Comparison of ENCODE assay signal across 1 mouse cellular context in genomic region chr3:137941555-137941954, GRCm38 (mm10).
TF ChIP-seq lines count a peak whose summit lies in the region.

No protein-coding gene starts in this region.

TF ChIP-seq in MEL, 35 proteins besides CTCF, POLR2A, EP300 and RAD21 (continued from another document):
- no peak for TF ChIP-seq ZC3H11A (IDR thresholded peaks at IDR 0.05; ENCODE audit: low read depth, low read length)
- TF ChIP-seq BHLHE40 (IDR thresholded peaks at IDR 0.05; ENCODE audit: borderline replicate concordance, low read depth, low read length): no peak
- no peak for TF ChIP-seq KAT2A (conservative IDR thresholded peaks at IDR 0.05; ENCODE audit: low read depth, low read length)
- no peak for TF ChIP-seq RCOR1 (IDR thresholded peaks at IDR 0.05; ENCODE audit: low read depth, low read length)
- no peak for TF ChIP-seq TAL1 (IDR thresholded peaks at IDR 0.05; ENCODE audit: low read length)
- TF ChIP-seq POLR2AphosphoS2 (IDR thresholded peaks at IDR 0.05; ENCODE audit: low read length): no peak
- no peak for TF ChIP-seq MAZ (IDR thresholded peaks at IDR 0.05; ENCODE audit: low read depth, low read length)
- TF ChIP-seq SMC3 (IDR thresholded peaks at IDR 0.05; ENCODE audit: low read depth, low read length): no peak
- no peak for TF ChIP-seq MEF2A (IDR thresholded peaks at IDR 0.05; ENCODE audit: extremely low read depth, insufficient replicate concordance, low read depth, low read length, poor library complexity, severe bottlenecking)
- peak; percentile 65 for TF ChIP-seq ETS1 (IDR thresholded peaks at IDR 0.05; ENCODE audit: low read depth, low read length)
- no peak for TF ChIP-seq ELF1 (IDR thresholded peaks at IDR 0.05; ENCODE audit: low read depth, low read length)
- TF ChIP-seq POLR2AphosphoS5 (IDR thresholded peaks at IDR 0.05; ENCODE audit: borderline replicate concordance, low read depth, low read length): no peak
- no peak for TF ChIP-seq ZMIZ1 (IDR thresholded peaks at IDR 0.05; ENCODE audit: low read depth, low read length)
- no peak for TF ChIP-seq MXI1 (IDR thresholded peaks at IDR 0.05; ENCODE audit: low read depth, low read length)
- TF ChIP-seq TBP (IDR thresholded peaks at IDR 0.05; ENCODE audit: low read depth, low read length): no peak
- TF ChIP-seq USF2 (IDR thresholded peaks at IDR 0.05; ENCODE audit: borderline replicate concordance in 1 of 2, insufficient read depth in 1 of 2, low read depth in 1 of 2, low read length in 2 of 2): no peak
- peak; percentile 49; the same call in 1 of the 2 replicates for TF ChIP-seq TCF12 (IDR thresholded peaks at IDR 0.05; ENCODE audit: low read depth, low read length)
- TF ChIP-seq HCFC1 (IDR thresholded peaks at IDR 0.05; ENCODE audit: low read depth, low read length): no peak
- no peak for TF ChIP-seq NRF1 (IDR thresholded peaks at IDR 0.05; ENCODE audit: insufficient read depth, low read depth, low read length, poor library complexity, severe bottlenecking)
- TF ChIP-seq MYB (IDR thresholded peaks at IDR 0.05; ENCODE audit: low read depth, low read length): no peak
- no peak for TF ChIP-seq NELFE (IDR thresholded peaks at IDR 0.05; ENCODE audit: low read depth, low read length)
- TF ChIP-seq GABPA (IDR thresholded peaks at IDR 0.05; ENCODE audit: low read depth, low read length): no peak
- no peak for TF ChIP-seq CHD2 (IDR thresholded peaks at IDR 0.05; ENCODE audit: low read length)
